Mouse (Mus musculus) macrophage (primary cell): ENCODE measurements around the gene Sclt1. TPM values are rescaled to one million over a fixed set of nuclear protein-coding genes. Genes with fewer than 3 reads are reported as not detected.

Experiments
- H3K27ac ChIP-seq: fragments of 350-480 bp; formaldehyde crosslinking; 2 replicates; pipeline ENCODE4 v1.9.0; 2021
- H3K36me3 ChIP-seq: fragments of 350-480 bp; formaldehyde crosslinking; 2 replicates; pipeline ENCODE4 v1.9.0; 2021; ENCODE audit errors: inconsistent target
- H3K4me3 ChIP-seq: fragments of 350-480 bp; formaldehyde crosslinking; 2 replicates; pipeline ENCODE4 v1.9.0; 2021; ENCODE audit errors: inconsistent target
- H3K79me2 ChIP-seq: fragments of 350-480 bp; formaldehyde crosslinking; 2 replicates; pipeline ENCODE4 v1.9.0; 2021; ENCODE audit errors: inconsistent target
- WGBS: methylation state at CpG from one replicate; pipeline ENCODE4 v1.1.7; 2026; ENCODE audit warnings: inconsistent platforms; ENCODE audit not compliant: missing documents; 5-methylcytosine and 5-hydroxymethylcytosine counted together
- polyA plus RNA-seq: library from polyadenylated mRNA; stranded (reverse); fragments of 250-400 nt; gene quantifications from 3 replicates; pipeline ENCODE4 v1.2.4, GENCODE M21; 2018; ENCODE audit warnings: inconsistent platforms

Gene Sclt1
- polyA plus RNA-seq, 1 experiment from 2014 or later: 8.1 TPM

- peaks cover 42% of the 10 kb centered on the region for H3K79me2 ChIP-seq
- 41% methylated on average over 7 of the region's 7 CpGs for WGBS
- no peak overlapping the region for H3K4me3 ChIP-seq
- no peak overlapping the region for H3K27ac ChIP-seq
- no peaks in the 10 kb centered on the region for H3K36me3 ChIP-seq
Measured at GRCm38 (mm10) chr3:41586917-41587316, 155.4 kb downstream of the Sclt1 start.

GRCm38 (mm10) chr3:41586330-41586729 is 156.0 kb downstream of the Sclt1 start:
- no peak overlapping the region for H3K27ac ChIP-seq
- 90% methylated on average over 6 of the region's 6 CpGs for whole genome bisulfite sequencing
- peaks cover 47% of the 10 kb centered on the region for H3K79me2 ChIP-seq
- H3K4me3 ChIP-seq: no peak overlapping the region
- no peaks in the 10 kb centered on the region for H3K36me3 ChIP-seq

- Histone ChIP-seq H3K4me3 (no peak overlapping the region), H3K36me3 (no peaks in the 10 kb centered on the region), H3K27ac (no peak overlapping the region), H3K79me2 (peaks cover 55% of the 10 kb centered on the region)
- WGBS: 92% methylated on average over 5 of the region's 5 CpGs
Measured at GRCm38 (mm10) chr3:41585548-41585947, 156.8 kb downstream of the Sclt1 start.

- 94% methylated on average over 4 of the region's 4 CpGs for WGBS
- Histone ChIP-seq H3K79me2 (peaks cover 70% of the 10 kb centered on the region), H3K36me3 (no peaks in the 10 kb centered on the region), H3K27ac (no peak overlapping the region), H3K4me3 (no peak overlapping the region)
Measured at GRCm38 (mm10) chr3:41583621-41584020, 158.7 kb downstream of the Sclt1 start.

GRCm38 (mm10) chr3:41583092-41583491 is 159.2 kb downstream of the Sclt1 start:
- Histone ChIP-seq H3K4me3 (no peak overlapping the region), H3K36me3 (no peaks in the 10 kb centered on the region), H3K27ac (no peak overlapping the region), H3K79me2 (peaks cover 70% of the 10 kb centered on the region)
- 96% methylated on average over 14 of the region's 14 CpGs for WGBS

GRCm38 (mm10) chr3:41582256-41582655 is 160.1 kb downstream of the Sclt1 start:
- Histone ChIP-seq H3K4me3 (no peak overlapping the region), H3K36me3 (no peaks in the 10 kb centered on the region), H3K27ac (no peak overlapping the region), H3K79me2 (peaks cover 74% of the 10 kb centered on the region)
- WGBS: 75% methylated on average over 7 of the region's 7 CpGs

GRCm38 (mm10) chr3:41581436-41581835 is 160.9 kb downstream of the Sclt1 start:
- Histone ChIP-seq H3K4me3 (no peak overlapping the region), H3K79me2 (peaks cover 82% of the 10 kb centered on the region), H3K27ac (no peak overlapping the region), H3K36me3 (no peaks in the 10 kb centered on the region)
- WGBS: 93% methylated on average over 8 of the region's 8 CpGs

- Histone ChIP-seq H3K36me3 (no peaks in the 10 kb centered on the region), H3K4me3 (no peak overlapping the region), H3K79me2 (peaks cover 89% of the 10 kb centered on the region), H3K27ac (no peak overlapping the region)
- 91% methylated on average over 13 of the region's 14 CpGs for WGBS
Measured at GRCm38 (mm10) chr3:41580401-41581323, 161.7 kb downstream of the Sclt1 start.

GRCm38 (mm10) chr3:41579873-41580272 is 162.4 kb downstream of the Sclt1 start:
- no peak overlapping the region for H3K4me3 ChIP-seq
- H3K27ac ChIP-seq: no peak overlapping the region
- no peaks in the 10 kb centered on the region for H3K36me3 ChIP-seq
- WGBS: 37% methylated on average over 4 of the region's 4 CpGs
- H3K79me2 ChIP-seq: peaks cover 89% of the 10 kb centered on the region

GRCm38 (mm10) chr3:41577240-41577639 is 165.1 kb downstream of the Sclt1 start:
- H3K36me3 ChIP-seq: no peaks in the 10 kb centered on the region
- no peak overlapping the region for H3K27ac ChIP-seq
- H3K4me3 ChIP-seq: no peak overlapping the region
- H3K79me2 ChIP-seq: peaks cover 96% of the 10 kb centered on the region
- WGBS: 66% methylated on average over 2 of the region's 2 CpGs

Other genes starting within 250 kb of the Sclt1 start
- 5.6 to 9.3 TPM (median 5.6 TPM) in 3 replicates for gene Jade1, start 186.8 kb downstream of the Sclt1 start, polyA plus RNA-seq
- 3.2 to 7.1 TPM (median 3.3 TPM) in 3 replicates for gene D3Ertd751e, start 97 bp upstream of the Sclt1 start, polyA plus RNA-seq